Mouse (Mus musculus) heart, postnatal 0 days (tissue): ENCODE results near the gene Nyap1. TPM values are rescaled to one million over a fixed set of nuclear protein-coding genes. Genes with fewer than 3 reads are reported as not detected.

Experiments
- ATAC-seq: fragments of 200-750 bp; cut with Nextera tagmentation; 2 replicates; pipeline ENCODE4 v1.8.0; 2017; ENCODE audit warnings: low read depth, moderate number of reproducible peaks, moderate library complexity; ENCODE audit not compliant: insufficient read depth
- DNase-seq: peaks from one replicate; pipeline ENCODE4 v3.0.0-alpha.2; 2016; ENCODE audit warnings: low spot score
- H3K27ac ChIP-seq: fragments of 300-500 bp; sonication (generic); 2 replicates; pipeline ENCODE4 v1.5.1; 2014; ENCODE audit warnings: low read depth, mild to moderate bottlenecking
- H3K27me3 ChIP-seq: fragments of 300-500 bp; sonication (generic); 2 replicates; pipeline ENCODE4 v1.6.1; 2014; ENCODE audit warnings: low read length, mixed read lengths; ENCODE audit not compliant: control insufficient read depth, insufficient read depth
- H3K36me3 ChIP-seq: fragments of 300-500 bp; sonication (generic); replicated peaks from 2 replicates; pipeline ENCODE4 v1.6.1; 2014; ENCODE audit warnings: low read length, mixed read lengths; ENCODE audit not compliant: control insufficient read depth, insufficient read depth
- H3K4me1 ChIP-seq: fragments of 300-500 bp; sonication (generic); 2 replicates; pipeline ENCODE4 v1.6.1; 2014; ENCODE audit warnings: antibody characterized with exemption; ENCODE audit not compliant: control insufficient read depth, insufficient read depth
- H3K4me2 ChIP-seq: fragments of 300-500 bp; sonication (generic); 2 replicates; pipeline ENCODE4 v1.6.1; 2014; ENCODE audit warnings: low read depth, mild to moderate bottlenecking, low read length, moderate library complexity
- H3K4me3 ChIP-seq: fragments of 300-500 bp; sonication (generic); 2 replicates; pipeline ENCODE4 v1.5.1; 2014; ENCODE audit warnings: low read depth, low read length
- H3K9ac ChIP-seq: fragments of 300-500 bp; sonication (generic); replicated peaks from 2 replicates; pipeline ENCODE4 v1.6.1; 2014; ENCODE audit warnings: low read depth, low read length, mixed read lengths
- H3K9me3 ChIP-seq: fragments of 300-500 bp; sonication (generic); replicated peaks from 2 replicates; pipeline ENCODE4 v1.6.1; 2016; ENCODE audit warnings: low read length; ENCODE audit not compliant: control insufficient read depth
- CTCF ChIP-seq: IDR thresholded peaks from 2 replicates; pipeline ENCODE4 v1.5.1; 2016; ENCODE audit warnings: antibody characterized with exemption, control low read depth, low read depth
- EP300 ChIP-seq: IDR thresholded peaks from 2 replicates; pipeline ENCODE4 v1.6.1; 2016; ENCODE audit warnings: antibody characterized with exemption, low read depth
- WGBS: fragments of 180-500 bp; shearing (Covaris S2); extraction: QIAGEN DNeasy Blood & Tissue Kit; methylation state at CpG from one replicate; pipeline ENCODE4 v1.1.7; 2014; 5-methylcytosine and 5-hydroxymethylcytosine counted together
- polyA plus RNA-seq: library from polyadenylated mRNA; unstranded; fragments of >200 nt; fragmentation: Nextera tagmentation; extraction: Ambion mirVana; gene quantifications from 2 replicates; pipeline ENCODE4 v1.2.1, GENCODE M21; 2015
- total RNA-seq: library from RNA; depleted of rRNA; stranded (reverse); fragments of >200 nt; gene quantifications from 2 replicates; pipeline ENCODE4 v1.2.3, GENCODE M21; 2014; ENCODE audit warnings: low replicate concordance

The Nyap1 gene
- total and polyA plus RNA-seq, 2 experiments from 2014 or later: 0.56 to 5.8 TPM

GRCm38 (mm10) chr5:137781661-137782060, 40.3 kb upstream of the Nyap1 start:
- H3K27ac ChIP-seq: no peak overlapping the region
- ATAC-seq (no peak), DNase-seq (no peak)
- peaks cover 35% of the 10 kb centered on the region for H3K4me1 ChIP-seq
- no peak overlapping the region for H3K9ac ChIP-seq
- no peaks in the 10 kb centered on the region for H3K27me3 ChIP-seq
- no peaks in the 10 kb centered on the region for H3K9me3 ChIP-seq
- TF ChIP-seq EP300 (no peak), CTCF (no peak)
- peaks cover 42% of the 10 kb centered on the region for H3K36me3 ChIP-seq
- WGBS: 92% methylated on average over 7 of the region's 7 CpGs
- no peak overlapping the region for H3K4me2 ChIP-seq
- H3K4me3 ChIP-seq: no peak overlapping the region

GRCm38 (mm10) chr5:137779053-137779933, 37.9 kb upstream of the Nyap1 start:
- peaks cover 40% of the 10 kb centered on the region for H3K36me3 ChIP-seq
- H3K4me2 ChIP-seq: peak overlapping the region; percentile 92
- H3K27ac ChIP-seq: peak overlapping the region; percentile 88
- peak overlapping the region; percentile 90 for H3K9ac ChIP-seq
- H3K4me1 ChIP-seq: peaks cover 30% of the 10 kb centered on the region
- DNase-seq (no peak), ATAC-seq (peak; percentile 29)
- no peak for TF ChIP-seq CTCF
- TF ChIP-seq EP300: no peak
- H3K27me3 ChIP-seq: no peaks in the 10 kb centered on the region
- WGBS: under 1% methylated on average over 56 of the region's 83 CpGs
- peak overlapping the region; percentile 97 for H3K4me3 ChIP-seq
- H3K9me3 ChIP-seq: no peaks in the 10 kb centered on the region

- peak; percentile 93 for DNase-seq
- WGBS: 0% methylated on average over 31 of the region's 31 CpGs
- H3K27ac ChIP-seq: peak within 1 kb of the TSS; percentile 88
- peak within 1 kb of the TSS; percentile 97 for H3K4me3 ChIP-seq
- peak within 1 kb of the TSS; percentile 90 for H3K9ac ChIP-seq
- peaks cover 34% of the 10 kb centered on the region for H3K36me3 ChIP-seq
- TF ChIP-seq EP300 (0 out of 2 replicates have a peak, but pooled peaks have one; percentile 44), CTCF (no peak)
- ATAC-seq: peak; percentile 94
- peaks cover 23% of the 10 kb centered on the region for H3K4me1 ChIP-seq
- no peaks in the 10 kb centered on the region for H3K9me3 ChIP-seq
- H3K27me3 ChIP-seq: no peaks in the 10 kb centered on the region
- peak within 1 kb of the TSS; percentile 92 for H3K4me2 ChIP-seq
Measured at GRCm38 (mm10) chr5:137778635-137779034, 37.2 kb upstream of the Nyap1 start, which contains the start of gene Ppp1r35. Gene Ppp1r35 (plus strand): TSS chr5:137778849.

GRCm38 (mm10) chr5:137777267-137777845, 35.9 kb upstream of the Nyap1 start:
- Histone ChIP-seq H3K4me2 (no peak overlapping the region), H3K9me3 (no peaks in the 10 kb centered on the region), H3K4me3 (no peak overlapping the region), H3K9ac (no peak overlapping the region), H3K36me3 (peaks cover 21% of the 10 kb centered on the region), H3K4me1 (peaks cover 18% of the 10 kb centered on the region), H3K27me3 (no peaks in the 10 kb centered on the region), H3K27ac (no peak overlapping the region)
- DNase-seq (no peak), ATAC-seq (no peak)
- no peak for TF ChIP-seq EP300
- no peak for TF ChIP-seq CTCF
- 76% methylated on average over 7 of the region's 7 CpGs for WGBS

- H3K36me3 ChIP-seq: peaks cover 12% of the 10 kb centered on the region
- no peak overlapping the region for H3K4me2 ChIP-seq
- H3K9me3 ChIP-seq: no peaks in the 10 kb centered on the region
- no peak overlapping the region for H3K9ac ChIP-seq
- H3K4me3 ChIP-seq: no peak overlapping the region
- TF ChIP-seq EP300 (no peak), CTCF (no peak)
- H3K4me1 ChIP-seq: peaks cover 18% of the 10 kb centered on the region
- DNase-seq (no peak), ATAC-seq (peak; percentile 42)
- peak overlapping the region; percentile 49; the same call in 1 of the 2 replicates for H3K27ac ChIP-seq
- H3K27me3 ChIP-seq: no peaks in the 10 kb centered on the region
- 19% methylated on average over 5 of the region's 5 CpGs for WGBS
Measured at GRCm38 (mm10) chr5:137776408-137776918, 35.1 kb upstream of the Nyap1 start.
